In the genomic region with DNA sequence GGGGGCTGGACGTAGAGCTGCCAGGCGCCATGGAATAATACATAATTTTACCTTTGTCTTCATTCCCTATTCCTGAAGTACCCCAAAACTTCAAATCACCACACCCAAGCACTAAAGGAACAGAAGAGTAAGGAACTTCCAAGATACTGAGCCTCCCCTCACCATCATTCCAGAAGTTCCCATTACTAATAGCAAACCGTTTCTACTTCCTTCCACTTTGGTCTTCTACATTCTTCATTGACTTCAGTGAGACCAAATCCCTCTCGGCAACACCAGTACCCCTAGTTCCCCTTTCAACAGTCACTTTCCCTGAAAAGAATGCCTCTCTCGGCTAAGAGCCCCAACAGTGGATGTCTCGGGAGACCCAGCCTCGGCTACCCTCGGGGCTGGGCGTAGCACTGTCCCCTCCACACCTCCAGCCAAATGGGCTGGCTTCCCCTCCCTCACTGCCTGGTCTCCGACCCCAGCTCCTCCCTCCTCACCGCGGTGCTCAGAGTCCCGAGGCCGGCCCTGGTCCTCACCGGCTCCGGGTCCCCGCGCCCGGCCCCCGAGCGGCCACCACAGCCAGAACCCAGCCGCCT, we compare ENCODE assay signal across 8 mouse cellular contexts. TPM values are rescaled to one million over a fixed set of nuclear protein-coding genes. Genes with fewer than 3 reads are reported as not detected.
DNase-seq lines count a peak whose midpoint lies in the region; ATAC-seq lines count a peak whose summit lies in the region.

No protein-coding gene starts in this region.

- peaks cover 15% of the 10 kb centered on the region for H3K36me3 ChIP-seq in heart, embryonic 15.5 days
- H3K36me3 ChIP-seq in hindbrain, embryonic 12.5 days = peaks cover 15% of the 10 kb centered on the region
- no peaks in the 10 kb centered on the region for H3K36me3 ChIP-seq in midbrain, embryonic 14.5 days (ENCODE audit: control insufficient read depth, insufficient read depth, low read length)

- peak overlapping the region; percentile 99 for H3K27ac ChIP-seq in heart, embryonic 15.5 days
- peak overlapping the region; percentile 94 for H3K27ac ChIP-seq in hindbrain, embryonic 12.5 days
- H3K27ac ChIP-seq in midbrain, embryonic 14.5 days (replicated peaks; ENCODE audit: low read depth, low read length) = peak overlapping the region; percentile 96

- peak overlapping the region; percentile 95 for H3K4me3 ChIP-seq in heart, embryonic 15.5 days
- H3K4me3 ChIP-seq in hindbrain, embryonic 12.5 days = peak overlapping the region; percentile 93
- peak overlapping the region; percentile 91 for H3K4me3 ChIP-seq in midbrain, embryonic 14.5 days (replicated peaks; ENCODE audit: low read depth, low read length)

- H3K9ac ChIP-seq in heart, embryonic 15.5 days = peak overlapping the region; percentile 93
- H3K9ac ChIP-seq in hindbrain, embryonic 12.5 days = peak overlapping the region; percentile 96
- H3K9ac ChIP-seq in midbrain, embryonic 14.5 days (replicated peaks; ENCODE audit: low read length) = peak overlapping the region; percentile 92

- H3K27me3 ChIP-seq in heart, embryonic 15.5 days = no peaks in the 10 kb centered on the region
- no peaks in the 10 kb centered on the region for H3K27me3 ChIP-seq in hindbrain, embryonic 12.5 days
- no peaks in the 10 kb centered on the region for H3K27me3 ChIP-seq in midbrain, embryonic 14.5 days (ENCODE audit: control insufficient read depth, insufficient read depth, low read length)

- H3K4me1 ChIP-seq in heart, embryonic 15.5 days (replicated peaks) = peaks cover 24% of the 10 kb centered on the region
- peaks cover 10% of the 10 kb centered on the region for H3K4me1 ChIP-seq in hindbrain, embryonic 12.5 days
- H3K4me1 ChIP-seq in midbrain, embryonic 14.5 days (ENCODE audit: control insufficient read depth, insufficient read depth, low read length) = peaks cover 10% of the 10 kb centered on the region

- no peak for ATAC-seq in heart, embryonic 15.5 days (replicated peaks; ENCODE audit: insufficient number of reproducible peaks, insufficient read depth, low FRiP score, low read depth)
- ATAC-seq in hindbrain, embryonic 12.5 days (ENCODE audit: low FRiP score) = no peak
- no peak for ATAC-seq in midbrain, embryonic 14.5 days (ENCODE audit: low FRiP score, low TSS enrichment)

- no peak for DNase-seq in heart, adult 8-10 months (ENCODE audit: low spot score)
- DNase-seq in MEL-GATA-1-ER (ENCODE audit: extremely low read depth, low read depth) = peak; percentile 64
- DNase-seq in midbrain, embryonic 14.5 days = no peak
- no peak for DNase-seq in cerebellum, postnatal 36 days
- no peak for DNase-seq in retina, embryonic 14.5 days (ENCODE audit: low spot score)
- no peak for DNase-seq in yolk sac, embryonic 10.5 days (ENCODE audit: low spot score)

- WGBS in heart, embryonic 15.5 days = under 1% methylated on average over 22 of the region's 22 CpGs
- under 1% methylated on average over 20 of the region's 22 CpGs for WGBS in hindbrain, embryonic 12.5 days
- 2% methylated on average over 22 of the region's 22 CpGs for WGBS in midbrain, embryonic 14.5 days

- H3K9me3 ChIP-seq in heart, embryonic 15.5 days (replicated peaks) = no peaks in the 10 kb centered on the region
- no peaks in the 10 kb centered on the region for H3K9me3 ChIP-seq in hindbrain, embryonic 12.5 days (replicated peaks)
- H3K9me3 ChIP-seq in midbrain, embryonic 14.5 days (ENCODE audit: control insufficient read depth, low read length) = no peaks in the 10 kb centered on the region

- peak overlapping the region; percentile 73 for H3K4me2 ChIP-seq in heart, embryonic 15.5 days
- H3K4me2 ChIP-seq in hindbrain, embryonic 12.5 days (replicated peaks) = peak overlapping the region; percentile 68
- H3K4me2 ChIP-seq in midbrain, embryonic 14.5 days (ENCODE audit: low read length) = peak overlapping the region; percentile 78

RNA-seq across cellular contexts. Expression of a gene that starts 0.6 kb away (rescaled TPM):
- polyA plus RNA-seq in heart, embryonic 15.5 days (2015; fragmentation: Nextera tagmentation; extraction: Ambion mirVana) = 61.0 and 67.8 TPM in 2 replicates
- 10 to 100 TPM; 84.0 to 87.9 (median 85.0) TPM for total RNA-seq in heart, adult 8-10 months (2022)
- polyA plus RNA-seq in hindbrain, embryonic 12.5 days (2016; fragmentation: Nextera tagmentation; extraction: Ambion mirVana) = 96.2 and 103 TPM in 2 replicates
- 80.4 and 100 TPM in 2 replicates for polyA plus RNA-seq in midbrain, embryonic 14.5 days (2014; fragmentation: Nextera tagmentation; extraction: Ambion mirVana)

RNA-seq across cellular contexts. Expression of a gene that starts 8.5 kb away (rescaled TPM):
- polyA plus RNA-seq in heart, embryonic 15.5 days (2015; fragmentation: Nextera tagmentation; extraction: Ambion mirVana) = 2.5 and 2.7 TPM in 2 replicates
- under 1 TPM; 0.29 to 0.79 (median 0.44) TPM for total RNA-seq in heart, adult 8-10 months (2022)
- polyA plus RNA-seq in hindbrain, embryonic 12.5 days (2016; fragmentation: Nextera tagmentation; extraction: Ambion mirVana) = 3.5 and 6.0 TPM in 2 replicates
- 0.22 and 0.38 TPM in 2 replicates for polyA plus RNA-seq in midbrain, embryonic 14.5 days (2014; fragmentation: Nextera tagmentation; extraction: Ambion mirVana)

RNA-seq across cellular contexts. Expression of a gene that starts 9.3 kb away (rescaled TPM):
- 85.9 and 90.4 TPM in 2 replicates for polyA plus RNA-seq in heart, embryonic 15.5 days (2015; fragmentation: Nextera tagmentation; extraction: Ambion mirVana)
- total RNA-seq in heart, adult 8-10 months (2022) = 1 to 10 TPM; 8.0 to 8.8 (median 8.5) TPM
- polyA plus RNA-seq in hindbrain, embryonic 12.5 days (2016; fragmentation: Nextera tagmentation; extraction: Ambion mirVana) = 74.5 and 75.3 TPM in 2 replicates
- polyA plus RNA-seq in midbrain, embryonic 14.5 days (2014; fragmentation: Nextera tagmentation; extraction: Ambion mirVana) = 13.2 and 24.2 TPM in 2 replicates

RNA-seq across cellular contexts. Expression of a gene that starts 21.6 kb away (rescaled TPM):
- polyA plus RNA-seq in heart, embryonic 15.5 days (2015; fragmentation: Nextera tagmentation; extraction: Ambion mirVana) = 11.1 and 14.4 TPM in 2 replicates
- 10 to 100 TPM; 23.1 to 28.7 (median 25.9) TPM for total RNA-seq in heart, adult 8-10 months (2022)
- 15.1 and 16.4 TPM in 2 replicates for polyA plus RNA-seq in hindbrain, embryonic 12.5 days (2016; fragmentation: Nextera tagmentation; extraction: Ambion mirVana)
- 10.3 and 10.4 TPM in 2 replicates for polyA plus RNA-seq in midbrain, embryonic 14.5 days (2014; fragmentation: Nextera tagmentation; extraction: Ambion mirVana)

RNA-seq across cellular contexts. Expression of a gene that starts 49.2 kb away (rescaled TPM):
- 5.4 and 10.1 TPM in 2 replicates for polyA plus RNA-seq in heart, embryonic 15.5 days (2015; fragmentation: Nextera tagmentation; extraction: Ambion mirVana)
- total RNA-seq in heart, adult 8-10 months (2022) = 10 to 100 TPM; 11.3 to 12.9 (median 12.6) TPM
- polyA plus RNA-seq in hindbrain, embryonic 12.5 days (2016; fragmentation: Nextera tagmentation; extraction: Ambion mirVana) = 6.9 and 7.3 TPM in 2 replicates
- 5.7 and 6.2 TPM in 2 replicates for polyA plus RNA-seq in midbrain, embryonic 14.5 days (2014; fragmentation: Nextera tagmentation; extraction: Ambion mirVana)
